Mouse (Mus musculus) lung, embryonic 14.5 days (tissue): ENCODE data around the gene Ddx28. TPM values are rescaled to one million over a fixed set of nuclear protein-coding genes. Genes with fewer than 3 reads are reported as not detected.
"Not testable (repeated sequence)": the region's sequence is repeated elsewhere in the genome, so short reads cannot be mapped to it uniquely, and the experiment has no call there.

ENCODE experiments used
- ATAC-seq: fragments of 200-750 bp; cut with Nextera tagmentation; 2 replicates; pipeline ENCODE4 v1.8.0; 2017; ENCODE audit warnings: mild to moderate bottlenecking, moderate TSS enrichment, moderate library complexity; ENCODE audit not compliant: insufficient read depth
- DNase-seq: peaks from one replicate; pipeline ENCODE4 v3.0.0-alpha.2; 2015
- H3K27ac ChIP-seq: fragments of 300-500 bp; sonication (generic); 2 replicates; pipeline ENCODE4 v1.5.1; 2014; ENCODE audit warnings: low read depth, mild to moderate bottlenecking, moderate library complexity
- H3K27me3 ChIP-seq: fragments of 300-500 bp; sonication (generic); 2 replicates; pipeline ENCODE4 v1.6.1; 2014; ENCODE audit warnings: low read length, control low read depth; ENCODE audit not compliant: insufficient read depth
- H3K36me3 ChIP-seq: fragments of 300-500 bp; sonication (generic); 2 replicates; pipeline ENCODE4 v1.6.1; 2014; ENCODE audit warnings: control low read depth; ENCODE audit not compliant: insufficient read depth
- H3K4me1 ChIP-seq: fragments of 300-500 bp; sonication (generic); 2 replicates; pipeline ENCODE4 v1.6.1; 2014; ENCODE audit warnings: antibody characterized with exemption, control low read depth; ENCODE audit not compliant: insufficient read depth
- H3K4me2 ChIP-seq: fragments of 300-500 bp; sonication (generic); 2 replicates; pipeline ENCODE4 v1.6.1; 2014; ENCODE audit warnings: mild to moderate bottlenecking
- H3K4me3 ChIP-seq: fragments of 300-500 bp; sonication (generic); 2 replicates; pipeline ENCODE4 v1.5.1; 2014; ENCODE audit warnings: low read depth, low read length
- H3K9ac ChIP-seq: fragments of 300-500 bp; sonication (generic); 2 replicates; pipeline ENCODE4 v1.6.1; 2014
- H3K9me3 ChIP-seq: fragments of 300-500 bp; sonication (generic); 2 replicates; pipeline ENCODE4 v1.6.1; 2016; ENCODE audit warnings: low read depth, low read length, control low read depth
- CTCF ChIP-seq: IDR thresholded peaks from 2 replicates; pipeline ENCODE4 v1.5.1; 2016; ENCODE audit warnings: antibody characterized with exemption, low read depth
- WGBS: fragments of 180-500 bp; shearing (Covaris S2); extraction: QIAGEN DNeasy Blood & Tissue Kit; methylation state at CpG from one replicate; pipeline ENCODE4 v1.1.7; 2014; 5-methylcytosine and 5-hydroxymethylcytosine counted together
- polyA plus RNA-seq: library from polyadenylated mRNA; unstranded; fragments of >200 nt; fragmentation: Nextera tagmentation; extraction: Ambion mirVana; gene quantifications from 2 replicates; pipeline ENCODE4 v1.2.1, GENCODE M21; 2014

The Ddx28 gene
- polyA plus RNA-seq, 1 experiment from 2014 or later: 19.1 TPM

DNA sequence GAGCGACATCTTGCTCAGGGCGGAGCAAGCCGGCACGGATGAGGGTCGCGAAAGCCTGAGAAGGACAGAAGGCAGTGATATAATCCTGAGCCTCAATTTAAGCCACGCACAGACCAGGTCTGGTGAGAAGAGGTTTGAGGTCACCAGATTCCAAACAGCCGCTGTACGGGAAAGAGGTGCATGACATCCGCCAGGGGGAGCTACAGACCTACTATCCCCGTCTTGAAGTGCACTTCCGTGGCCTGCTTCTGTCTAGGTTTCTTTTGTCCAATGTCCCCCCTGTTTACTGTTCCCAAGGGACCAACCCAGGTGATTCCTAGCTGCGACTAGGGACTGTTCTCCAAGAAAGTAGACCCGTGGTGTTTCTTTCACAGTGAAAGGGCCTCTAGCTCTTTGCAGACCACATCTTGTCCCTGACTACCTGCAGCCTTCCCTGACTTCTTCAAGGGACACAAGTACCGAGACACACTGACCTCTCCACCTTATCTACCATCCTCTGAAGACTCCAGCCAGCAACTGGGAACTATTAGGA is 20.8 kb downstream of the Ddx28 start, which contains the start of gene Dus2:
Dus2 (plus strand) TSS at position 482 of the 532 bp plus-strand sequence.
- H3K4me2 ChIP-seq: peak within 1 kb of the TSS; percentile 34; the same call in 1 of the 2 replicates

DNA sequence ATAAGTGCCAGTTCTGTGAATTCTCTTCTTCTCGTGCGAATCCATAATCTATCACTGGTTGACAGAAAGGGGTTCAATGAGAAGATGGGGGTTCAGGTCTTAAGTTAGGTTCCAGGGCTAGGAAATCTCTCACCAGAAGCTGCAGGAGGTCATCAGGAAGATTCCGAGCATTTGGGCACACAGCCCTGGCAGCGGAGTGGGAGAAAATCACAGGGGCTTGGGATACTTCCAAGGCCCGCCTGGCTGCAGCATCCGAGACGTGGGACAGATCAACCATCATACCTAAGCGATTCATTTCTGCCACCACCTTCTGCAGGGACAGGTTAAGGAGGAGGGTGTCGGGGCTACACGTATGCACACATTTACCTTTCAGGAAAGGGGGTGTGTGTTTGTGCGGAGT is 23.1 kb downstream of the Ddx28 start:
- no peak overlapping the region for H3K9ac ChIP-seq
- H3K27ac ChIP-seq: no peak overlapping the region
- TF ChIP-seq CTCF: no peak
- no peak overlapping the region for H3K4me3 ChIP-seq
- no peaks in the 10 kb centered on the region for H3K27me3 ChIP-seq
- no peaks in the 10 kb centered on the region for H3K4me1 ChIP-seq
- H3K9me3 ChIP-seq: no peaks in the 10 kb centered on the region
- DNase-seq (no peak), ATAC-seq (no peak)
- 82% methylated on average over 11 of the region's 11 CpGs for whole genome bisulfite sequencing
- no peaks in the 10 kb centered on the region for H3K36me3 ChIP-seq
- H3K4me2 ChIP-seq: no peak overlapping the region

More for the DNA sequence above, 20.8 kb downstream of the Ddx28 start, which contains the start of gene Dus2:
- Histone ChIP-seq H3K9ac (peak within 1 kb of the TSS; percentile 2; the same call in 1 of the 2 replicates), H3K36me3 (no peaks in the 10 kb centered on the region), H3K4me3 (no peak within 1 kb of the TSS), H3K27ac (no peak within 1 kb of the TSS), H3K9me3 (no peaks in the 10 kb centered on the region), H3K27me3 (no peaks in the 10 kb centered on the region), H3K4me1 (no peaks in the 10 kb centered on the region)
- TF ChIP-seq CTCF: peak; percentile 96
- WGBS: 8% methylated on average over 15 of the region's 15 CpGs
- ATAC-seq (peak; percentile 75), DNase-seq (peak; percentile 94)

- 77% methylated on average over 11 of the region's 11 CpGs for WGBS
- H3K4me1 ChIP-seq, H3K9ac ChIP-seq, DNase-seq, H3K4me3 ChIP-seq, ATAC-seq, H3K27ac ChIP-seq, H3K36me3 ChIP-seq, H3K9me3 ChIP-seq, H3K27me3 ChIP-seq, H3K4me2 ChIP-seq: not testable (repeated sequence)
Observed at GRCm38 (mm10) chr8:105983406-105983805, 28.3 kb downstream of the Ddx28 start.

DNA sequence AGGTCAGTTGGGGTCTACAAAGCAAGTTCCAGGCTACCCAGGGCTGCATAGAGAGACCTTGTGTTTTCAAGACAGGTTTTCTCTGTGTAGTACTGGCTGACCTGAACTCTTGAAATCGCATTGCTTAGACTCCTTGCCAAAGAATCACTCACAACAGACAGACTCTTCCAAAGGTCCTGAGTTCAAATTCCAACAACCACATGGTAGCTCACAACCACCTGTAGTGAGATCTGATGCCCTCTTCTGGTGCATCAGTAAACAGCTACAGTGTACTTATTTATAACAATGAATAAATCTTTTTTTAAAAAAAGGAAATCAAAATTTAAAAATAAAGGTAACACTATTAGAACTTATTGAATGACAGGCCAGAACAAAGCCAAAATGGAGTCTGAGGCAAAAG is 30.5 kb downstream of the Ddx28 start:
- no peak overlapping the region for H3K9ac ChIP-seq
- no peak overlapping the region for H3K4me2 ChIP-seq
- H3K27me3 ChIP-seq: no peaks in the 10 kb centered on the region
- no peaks in the 10 kb centered on the region for H3K9me3 ChIP-seq
- 88% methylated on average over 1 of the region's 1 CpGs for WGBS
- H3K4me1 ChIP-seq: no peaks in the 10 kb centered on the region
- H3K27ac ChIP-seq: no peak overlapping the region
- no peaks in the 10 kb centered on the region for H3K36me3 ChIP-seq
- no peak overlapping the region for H3K4me3 ChIP-seq
- ATAC-seq: no peak
- TF ChIP-seq CTCF: no peak
- DNase-seq: no peak

DNA sequence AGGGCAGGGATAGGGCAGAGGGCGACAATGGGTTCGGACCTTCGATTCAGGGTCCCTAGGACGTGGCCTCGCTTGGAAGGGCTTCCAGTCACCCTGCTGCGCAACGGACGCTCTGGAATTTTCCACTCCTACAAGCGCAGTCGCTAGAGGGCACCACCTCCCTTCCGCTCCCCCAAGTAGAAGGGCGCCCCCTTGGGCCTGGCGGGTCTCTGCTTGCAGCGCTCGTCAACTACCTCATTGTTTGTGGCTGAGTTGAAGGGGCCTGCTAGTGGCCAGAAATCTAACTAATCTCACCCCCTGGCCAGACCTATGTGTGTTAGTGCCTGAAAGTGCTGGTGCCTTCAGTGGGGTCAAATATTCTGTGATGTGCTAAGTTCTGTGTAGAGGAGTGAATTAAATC is 32.4 kb downstream of the Ddx28 start, which contains the start of gene Dpep3:
Dpep3 (minus strand) TSS at position 105 of the 400 bp plus-strand sequence.
- Histone ChIP-seq H3K27ac (no peak within 1 kb of the TSS), H3K9ac (no peak within 1 kb of the TSS), H3K36me3 (no peaks in the 10 kb centered on the region), H3K4me3 (no peak within 1 kb of the TSS), H3K27me3 (no peaks in the 10 kb centered on the region), H3K4me1 (no peaks in the 10 kb centered on the region), H3K4me2 (no peak within 1 kb of the TSS), H3K9me3 (no peaks in the 10 kb centered on the region)
- DNase-seq (no peak), ATAC-seq (no peak)
- 91% methylated on average over 15 of the region's 15 CpGs for WGBS
- TF ChIP-seq CTCF: no peak

DNA sequence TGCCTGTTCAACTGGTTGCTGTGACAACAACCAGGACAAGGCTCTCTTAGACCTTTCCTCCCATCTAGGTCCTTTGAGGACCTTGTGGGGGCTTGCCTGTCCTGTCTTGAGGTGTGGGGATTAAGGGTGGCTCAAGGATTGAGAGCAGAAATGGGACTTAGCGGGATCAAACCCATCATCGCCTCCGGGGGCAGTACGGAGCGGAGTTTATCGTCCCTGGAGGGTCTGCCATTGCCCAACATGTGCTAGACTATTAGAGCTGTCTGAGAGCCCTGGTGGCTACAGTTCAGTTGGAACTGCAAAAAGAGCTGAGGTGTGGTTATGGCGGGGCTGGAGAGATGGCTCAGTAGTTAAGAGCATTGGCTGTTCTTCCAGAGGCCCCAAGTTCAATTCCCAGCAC is 36.3 kb downstream of the Ddx28 start:
- no peak for ATAC-seq
- no peaks in the 10 kb centered on the region for H3K4me1 ChIP-seq

GRCm38 (mm10) chr8:105971019-105971720 is 40.5 kb downstream of the Ddx28 start:
- Histone ChIP-seq H3K4me2 (no peak overlapping the region), H3K36me3 (no peaks in the 10 kb centered on the region), H3K4me3 (no peak overlapping the region), H3K9me3 (no peaks in the 10 kb centered on the region), H3K27ac (no peak overlapping the region), H3K27me3 (no peaks in the 10 kb centered on the region), H3K4me1 (peaks cover 6% of the 10 kb centered on the region; the same call in 1 of the 2 replicates), H3K9ac (no peak overlapping the region)
- DNase-seq: no peak
- 74% methylated on average over 8 of the region's 8 CpGs for WGBS
- ATAC-seq: no peak
- TF ChIP-seq CTCF: no peak

More for the DNA sequence above, 36.3 kb downstream of the Ddx28 start:
- Histone ChIP-seq H3K4me2 (no peak overlapping the region), H3K9me3 (no peaks in the 10 kb centered on the region), H3K27me3 (no peaks in the 10 kb centered on the region), H3K27ac (no peak overlapping the region), H3K36me3 (no peaks in the 10 kb centered on the region), H3K4me3 (no peak overlapping the region), H3K9ac (no peak overlapping the region)
- TF ChIP-seq CTCF: no peak
- WGBS: 62% methylated on average over 7 of the region's 7 CpGs
- no peak for DNase-seq
